Mouse (Mus musculus) adrenal gland, adult 8-10 months (tissue): ENCODE data around the gene Prcd. TPM values are rescaled to one million over a fixed set of nuclear protein-coding genes. Genes with fewer than 3 reads are reported as not detected.

ENCODE experiments used
- DNase-seq: peaks from one replicate; pipeline ENCODE4 v3.0.0; 2022
- total RNA-seq, 4 experiments: library from RNA; stranded (reverse); gene quantifications; 2 replicates each; pipeline ENCODE4 v1.2.4; 2022

Prcd gene
- total RNA-seq, 4 experiments from 2014 or later = 16.6 to 27.2 (median 22.8) TPM

- DNase-seq = no peak
Observed at GRCm38 (mm10) chr11:116669787-116670365, 16.5 kb downstream of the Prcd start.

GRCm38 (mm10) chr11:116670386-116670785, 17.1 kb downstream of the Prcd start:
- DNase-seq = no peak

- DNase-seq = peak; percentile 98
Observed at GRCm38 (mm10) chr11:116671112-116671844, 17.9 kb downstream of the Prcd start.

- no peak for DNase-seq
Observed at GRCm38 (mm10) chr11:116671845-116672434, 18.6 kb downstream of the Prcd start.

- no peak for DNase-seq
Observed at GRCm38 (mm10) chr11:116672595-116672994, 19.3 kb downstream of the Prcd start.

- DNase-seq = no peak
Observed at GRCm38 (mm10) chr11:116673410-116673809, 20.1 kb downstream of the Prcd start.

GRCm38 (mm10) chr11:116674616-116675379, 21.5 kb downstream of the Prcd start:
- no peak for DNase-seq

- peak; percentile 78 for DNase-seq
Observed at GRCm38 (mm10) chr11:116675429-116675828, 22.1 kb downstream of the Prcd start.

GRCm38 (mm10) chr11:116676175-116676976, 23.0 kb downstream of the Prcd start:
- DNase-seq = no peak

- DNase-seq = no peak
Observed at GRCm38 (mm10) chr11:116677711-116678441, 24.5 kb downstream of the Prcd start.

GRCm38 (mm10) chr11:116679148-116679547, 25.8 kb downstream of the Prcd start:
- no peak for DNase-seq

GRCm38 (mm10) chr11:116680321-116681091, 27.2 kb downstream of the Prcd start:
- no peak for DNase-seq

- no peak for DNase-seq
Observed at GRCm38 (mm10) chr11:116681147-116681546, 27.8 kb downstream of the Prcd start.

- no peak for DNase-seq
Observed at GRCm38 (mm10) chr11:116682501-116683144, 29.3 kb downstream of the Prcd start.

GRCm38 (mm10) chr11:116683777-116684176, 30.4 kb downstream of the Prcd start:
- DNase-seq = no peak

- DNase-seq = no peak
Observed at GRCm38 (mm10) chr11:116685729-116686128, 32.4 kb downstream of the Prcd start.

- DNase-seq = no peak
Observed at GRCm38 (mm10) chr11:116687897-116688296, 34.6 kb downstream of the Prcd start.

GRCm38 (mm10) chr11:116689622-116690021, 36.3 kb downstream of the Prcd start:
- no peak for DNase-seq

- no peak for DNase-seq
Observed at GRCm38 (mm10) chr11:116690701-116691575, 37.6 kb downstream of the Prcd start.
